Mouse (Mus musculus) forebrain, embryonic 15.5 days (tissue): ENCODE data around the gene Zfp367. TPM values are rescaled to one million over a fixed set of nuclear protein-coding genes. Genes with fewer than 3 reads are reported as not detected.
A peak's percentile ranks its signal among the peaks of the same experiment; 100 is the strongest.

Experiments used
- ATAC-seq: fragments of 200-750 bp; cut with Nextera tagmentation; replicated peaks from 2 replicates; pipeline ENCODE4 v1.8.0; 2017; ENCODE audit warnings: mild to moderate bottlenecking, moderate TSS enrichment, moderate library complexity
- H3K27ac ChIP-seq: fragments of 300-500 bp; sonication (generic); replicated peaks from 2 replicates; pipeline ENCODE4 v1.5.1; 2015; ENCODE audit warnings: mild to moderate bottlenecking, inconsistent platforms
- H3K27me3 ChIP-seq: fragments of 300-500 bp; sonication (generic); 2 replicates; pipeline ENCODE4 v1.6.1; 2015; ENCODE audit warnings: inconsistent platforms
- H3K36me3 ChIP-seq: fragments of 300-500 bp; sonication (generic); 2 replicates; pipeline ENCODE4 v1.6.1; 2015; ENCODE audit warnings: mild to moderate bottlenecking, inconsistent platforms
- H3K4me1 ChIP-seq: fragments of 300-500 bp; sonication (generic); 2 replicates; pipeline ENCODE4 v1.6.1; 2015; ENCODE audit warnings: inconsistent platforms
- H3K4me2 ChIP-seq: fragments of 300-500 bp; sonication (generic); replicated peaks from 2 replicates; pipeline ENCODE4 v1.6.1; 2015; ENCODE audit warnings: mild to moderate bottlenecking, inconsistent platforms
- H3K4me3 ChIP-seq: fragments of 300-500 bp; sonication (generic); 2 replicates; pipeline ENCODE4 v1.5.1; 2015; ENCODE audit warnings: mild to moderate bottlenecking, inconsistent platforms
- H3K9ac ChIP-seq: fragments of 300-500 bp; sonication (generic); replicated peaks from 2 replicates; pipeline ENCODE4 v1.6.1; 2015; ENCODE audit warnings: mild to moderate bottlenecking, inconsistent platforms
- H3K9me3 ChIP-seq: fragments of 300-500 bp; sonication (generic); 2 replicates; pipeline ENCODE4 v1.6.1; 2016; ENCODE audit warnings: inconsistent platforms
- whole genome bisulfite sequencing: fragments of 180-500 bp; shearing (Covaris S2); methylation state at CpG from one replicate; pipeline ENCODE4 v1.1.7; 2015; ENCODE audit warnings: mixed read lengths; 5-methylcytosine and 5-hydroxymethylcytosine counted together
- polyA plus RNA-seq: library from polyadenylated mRNA; unstranded; fragments of >200 nt; fragmentation: Nextera tagmentation; extraction: Ambion mirVana; gene quantifications from 2 replicates; pipeline ENCODE4 v1.2.1, GENCODE M21; 2015

Gene Zfp367
- polyA plus RNA-seq: 12.7 and 14.4 TPM in 2 replicates

GRCm38 (mm10) chr13:64153083-64153682 lies at the start of gene Zfp367:
Zfp367 (minus strand) TSS chr13:64153202.
- Histone ChIP-seq H3K36me3 (no peaks in the 10 kb centered on the region), H3K27me3 (no peaks in the 10 kb centered on the region), H3K4me2 (peak within 1 kb of the TSS; percentile 80), H3K4me1 (peaks cover 18% of the 10 kb centered on the region), H3K9ac (peak within 1 kb of the TSS; percentile 60), H3K9me3 (no peaks in the 10 kb centered on the region), H3K4me3 (peak within 1 kb of the TSS; percentile 58), H3K27ac (peak within 1 kb of the TSS; percentile 79)
- under 1% methylated on average over 54 of the region's 56 CpGs for WGBS
- peak; percentile 99 for ATAC-seq

GRCm38 (mm10) chr13:64200911-64201310 lies 47.9 kb upstream of the Zfp367 start:
- WGBS: 90% methylated on average over 4 of the region's 4 CpGs
- H3K9me3 ChIP-seq: no peaks in the 10 kb centered on the region
- no peak for ATAC-seq
- H3K4me2 ChIP-seq: no peak overlapping the region
- H3K4me1 ChIP-seq: no peaks in the 10 kb centered on the region
- H3K27me3 ChIP-seq: no peaks in the 10 kb centered on the region
- no peaks in the 10 kb centered on the region for H3K36me3 ChIP-seq
- H3K9ac ChIP-seq: no peak overlapping the region
- H3K4me3 ChIP-seq: no peak overlapping the region
- H3K27ac ChIP-seq: no peak overlapping the region

DNA sequence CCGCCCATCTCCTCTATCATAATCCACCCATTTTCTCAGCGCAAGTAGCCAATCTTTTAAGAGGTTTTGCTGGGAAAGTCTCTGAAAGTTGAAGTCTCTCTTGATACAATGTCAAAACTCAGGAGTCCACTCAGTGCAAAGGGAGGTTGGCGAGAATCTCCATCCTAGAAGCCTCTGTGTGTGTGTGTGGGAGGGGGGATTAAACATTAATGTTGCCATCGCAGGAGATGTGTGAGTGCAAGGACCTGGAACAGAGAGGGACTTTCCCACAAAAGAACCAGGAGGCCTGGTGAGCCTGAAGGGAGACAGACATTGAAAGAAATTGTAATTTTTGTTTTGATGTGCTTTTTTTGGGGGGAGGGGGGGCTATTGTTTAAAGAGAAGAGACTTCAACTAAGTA lies 45.3 kb upstream of the Zfp367 start:
- no peak overlapping the region for H3K27ac ChIP-seq
- no peaks in the 10 kb centered on the region for H3K9me3 ChIP-seq
- no peaks in the 10 kb centered on the region for H3K4me1 ChIP-seq
- no peaks in the 10 kb centered on the region for H3K36me3 ChIP-seq
- no peak for ATAC-seq
- no peaks in the 10 kb centered on the region for H3K27me3 ChIP-seq
- H3K4me2 ChIP-seq: no peak overlapping the region
- no peak overlapping the region for H3K4me3 ChIP-seq
- WGBS: 95% methylated on average over 4 of the region's 4 CpGs
- H3K9ac ChIP-seq: no peak overlapping the region

DNA sequence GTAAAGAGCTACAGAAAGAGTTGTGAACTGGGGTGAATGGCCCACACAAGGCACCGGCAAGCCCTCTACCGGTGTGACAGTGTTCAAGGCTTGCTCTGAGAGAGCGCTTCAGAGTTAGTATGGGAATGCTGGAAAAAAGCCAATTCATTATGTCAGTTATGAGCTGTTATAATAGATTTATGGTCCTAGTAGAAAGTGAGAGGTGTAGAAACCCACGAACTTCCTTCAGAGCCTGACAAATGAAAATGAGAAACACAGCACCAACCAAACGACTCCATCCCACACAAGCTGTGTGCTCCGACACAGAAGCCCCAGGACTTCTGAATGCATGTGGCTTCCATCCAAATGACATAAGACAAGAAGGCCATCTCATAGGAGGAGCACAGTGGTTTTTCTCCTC lies 44.9 kb upstream of the Zfp367 start:
- Histone ChIP-seq H3K9ac (no peak overlapping the region), H3K36me3 (no peaks in the 10 kb centered on the region), H3K4me3 (no peak overlapping the region), H3K4me1 (no peaks in the 10 kb centered on the region), H3K27ac (no peak overlapping the region), H3K9me3 (no peaks in the 10 kb centered on the region), H3K4me2 (no peak overlapping the region), H3K27me3 (no peaks in the 10 kb centered on the region)
- ATAC-seq: no peak
- 90% methylated on average over 6 of the region's 6 CpGs for WGBS

GRCm38 (mm10) chr13:64187065-64187464 lies 34.1 kb upstream of the Zfp367 start:
- Histone ChIP-seq H3K9me3 (no peaks in the 10 kb centered on the region), H3K4me3 (no peak overlapping the region), H3K9ac (no peak overlapping the region), H3K4me2 (no peak overlapping the region), H3K27me3 (no peaks in the 10 kb centered on the region), H3K27ac (no peak overlapping the region), H3K4me1 (no peaks in the 10 kb centered on the region), H3K36me3 (no peaks in the 10 kb centered on the region; the same call in 1 of the 2 replicates)
- ATAC-seq: no peak

DNA sequence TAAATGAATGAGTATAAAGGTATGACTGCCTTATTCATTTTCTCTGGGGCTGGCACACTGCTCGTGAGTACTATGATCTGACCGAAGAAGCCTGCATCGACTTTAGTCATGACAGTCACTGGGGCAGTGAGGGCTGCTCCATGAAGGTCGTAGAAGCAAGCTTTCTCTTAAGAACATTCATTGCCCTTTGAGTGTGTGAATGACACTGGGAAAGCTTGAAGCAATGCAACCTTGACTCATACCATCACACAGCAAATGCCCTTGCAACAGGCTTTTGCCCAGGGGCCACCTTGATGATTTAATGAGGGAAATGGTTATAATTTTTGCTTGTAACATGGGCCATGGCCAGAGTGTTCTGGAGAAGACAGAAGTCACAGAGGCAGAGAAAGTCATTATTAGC lies 33.5 kb upstream of the Zfp367 start:
- Histone ChIP-seq H3K27ac (no peak overlapping the region), H3K9me3 (no peaks in the 10 kb centered on the region), H3K36me3 (no peaks in the 10 kb centered on the region; the same call in 1 of the 2 replicates), H3K4me2 (no peak overlapping the region), H3K27me3 (no peaks in the 10 kb centered on the region), H3K9ac (no peak overlapping the region), H3K4me1 (no peaks in the 10 kb centered on the region), H3K4me3 (no peak overlapping the region)
- no peak for ATAC-seq
- 94% methylated on average over 4 of the region's 4 CpGs for WGBS

DNA sequence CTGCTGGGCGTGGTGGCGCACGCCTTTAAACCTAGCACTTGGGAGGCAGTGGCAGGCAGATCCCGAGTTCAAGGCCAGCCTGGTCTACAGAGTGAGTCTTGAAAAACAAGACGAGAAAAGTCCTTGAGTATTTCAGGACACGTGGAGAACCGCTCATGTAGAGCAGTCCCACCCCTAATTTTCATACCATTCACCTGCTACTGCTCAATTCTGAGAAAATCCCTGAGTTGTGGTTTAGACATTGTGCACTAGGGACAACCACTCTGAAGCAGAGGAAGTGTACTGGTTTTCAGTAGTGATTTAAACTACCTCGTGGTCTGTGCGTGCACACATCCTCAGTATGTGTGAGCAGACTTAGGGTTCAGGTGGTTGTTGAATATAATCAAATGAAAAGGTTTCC lies 32.6 kb upstream of the Zfp367 start:
- Histone ChIP-seq H3K4me2 (no peak overlapping the region), H3K27ac (no peak overlapping the region), H3K9me3 (no peaks in the 10 kb centered on the region), H3K4me3 (no peak overlapping the region), H3K36me3 (no peaks in the 10 kb centered on the region; the same call in 1 of the 2 replicates), H3K4me1 (no peaks in the 10 kb centered on the region), H3K9ac (no peak overlapping the region), H3K27me3 (no peaks in the 10 kb centered on the region)
- no peak for ATAC-seq
- WGBS: 92% methylated on average over 9 of the region's 9 CpGs

GRCm38 (mm10) chr13:64185176-64185575 lies 32.2 kb upstream of the Zfp367 start:
- Histone ChIP-seq H3K9ac (no peak overlapping the region), H3K4me2 (no peak overlapping the region), H3K4me1 (no peaks in the 10 kb centered on the region), H3K27me3 (no peaks in the 10 kb centered on the region), H3K4me3 (no peak overlapping the region), H3K9me3 (no peaks in the 10 kb centered on the region), H3K36me3 (no peaks in the 10 kb centered on the region; the same call in 1 of the 2 replicates), H3K27ac (no peak overlapping the region)
- no peak for ATAC-seq
- 85% methylated on average over 7 of the region's 7 CpGs for WGBS

DNA sequence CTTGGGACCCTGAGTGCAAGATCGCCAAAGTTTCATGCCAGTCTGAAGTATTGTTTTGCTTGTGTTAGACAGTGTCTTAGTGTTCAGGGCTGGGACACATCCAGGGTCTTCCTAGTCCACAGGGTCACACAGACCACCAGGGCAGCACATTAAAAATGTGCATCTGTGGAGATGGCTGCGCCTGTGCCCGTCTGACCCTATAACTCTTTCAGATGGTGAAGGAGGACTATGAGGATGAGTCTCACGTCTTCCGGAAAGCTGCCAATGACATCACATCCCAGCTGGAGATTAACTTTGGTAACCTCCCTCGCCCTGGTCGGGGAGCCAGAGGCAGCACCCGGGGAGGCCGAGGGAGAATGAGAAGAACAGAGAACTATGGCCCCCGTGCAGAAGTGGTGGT lies 31.4 kb upstream of the Zfp367 start:
- H3K27me3 ChIP-seq: no peaks in the 10 kb centered on the region
- no peak overlapping the region for H3K27ac ChIP-seq
- H3K4me3 ChIP-seq: no peak overlapping the region
- H3K4me2 ChIP-seq: no peak overlapping the region
- no peaks in the 10 kb centered on the region for H3K4me1 ChIP-seq
- no peaks in the 10 kb centered on the region; the same call in 1 of the 2 replicates for H3K36me3 ChIP-seq
- WGBS: 85% methylated on average over 10 of the region's 10 CpGs
- no peak overlapping the region for H3K9ac ChIP-seq
- H3K9me3 ChIP-seq: no peaks in the 10 kb centered on the region
- ATAC-seq: no peak

DNA sequence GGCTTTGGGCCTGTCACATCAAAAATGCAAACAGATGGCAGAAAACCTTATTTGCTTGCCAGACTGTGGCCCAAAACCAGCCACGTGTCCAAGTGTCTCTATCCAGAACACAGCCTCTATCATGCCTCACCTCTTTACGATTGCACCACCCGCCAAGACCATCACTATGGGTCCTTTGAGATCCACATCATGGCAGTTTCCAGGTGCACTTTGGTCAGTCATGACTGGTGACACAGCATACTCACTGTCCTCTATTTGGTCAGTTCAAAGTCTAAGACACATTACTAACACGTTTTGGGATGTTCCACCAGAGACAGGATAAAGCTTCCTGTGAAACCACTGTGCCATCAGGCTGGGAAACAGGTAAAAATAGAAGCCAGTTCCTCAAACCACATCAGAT lies 30.6 kb upstream of the Zfp367 start:
- WGBS: 76% methylated on average over 4 of the region's 4 CpGs
- Histone ChIP-seq H3K36me3 (no peaks in the 10 kb centered on the region; the same call in 1 of the 2 replicates), H3K4me2 (no peak overlapping the region), H3K27ac (no peak overlapping the region), H3K4me3 (no peak overlapping the region), H3K27me3 (no peaks in the 10 kb centered on the region), H3K4me1 (no peaks in the 10 kb centered on the region), H3K9me3 (no peaks in the 10 kb centered on the region), H3K9ac (no peak overlapping the region)
- no peak for ATAC-seq

DNA sequence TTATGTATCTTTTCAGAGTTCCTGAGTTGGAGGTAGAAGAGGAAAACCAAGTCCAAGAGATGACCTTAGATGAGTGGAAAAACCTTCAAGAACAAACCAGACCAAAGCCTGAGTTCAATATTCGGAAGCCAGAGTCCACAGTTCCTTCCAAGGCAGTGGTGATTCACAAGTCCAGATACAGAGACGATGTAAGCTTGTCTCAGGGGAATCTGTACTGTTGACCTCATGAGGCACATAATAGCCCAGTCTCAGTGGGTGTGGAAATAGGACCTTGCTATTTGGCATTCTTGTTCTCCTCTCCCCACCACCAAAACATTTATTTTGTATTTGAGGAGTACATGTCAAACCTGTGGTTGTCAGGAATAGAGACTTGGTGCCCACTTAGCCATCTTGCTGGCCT lies 29.1 kb upstream of the Zfp367 start:
- H3K4me2 ChIP-seq: no peak overlapping the region
- H3K4me3 ChIP-seq: no peak overlapping the region
- H3K4me1 ChIP-seq: no peaks in the 10 kb centered on the region
- 91% methylated on average over 2 of the region's 2 CpGs for WGBS
- no peaks in the 10 kb centered on the region; the same call in 1 of the 2 replicates for H3K36me3 ChIP-seq
- no peaks in the 10 kb centered on the region for H3K27me3 ChIP-seq
- H3K27ac ChIP-seq: no peak overlapping the region
- no peak overlapping the region for H3K9ac ChIP-seq
- no peaks in the 10 kb centered on the region for H3K9me3 ChIP-seq
- no peak for ATAC-seq

- H3K4me3 ChIP-seq: no peak overlapping the region
- no peaks in the 10 kb centered on the region; the same call in 1 of the 2 replicates for H3K36me3 ChIP-seq
- no peak overlapping the region for H3K4me2 ChIP-seq
- H3K4me1 ChIP-seq: no peaks in the 10 kb centered on the region
- H3K27me3 ChIP-seq: no peaks in the 10 kb centered on the region
- no peak for ATAC-seq
- H3K9me3 ChIP-seq: no peaks in the 10 kb centered on the region
- no peak overlapping the region for H3K9ac ChIP-seq
- WGBS: 88% methylated on average over 3 of the region's 3 CpGs
- H3K27ac ChIP-seq: no peak overlapping the region
These were observed 27.9 kb upstream of the Zfp367 start for GRCm38 (mm10) chr13:64180888-64181287.

DNA sequence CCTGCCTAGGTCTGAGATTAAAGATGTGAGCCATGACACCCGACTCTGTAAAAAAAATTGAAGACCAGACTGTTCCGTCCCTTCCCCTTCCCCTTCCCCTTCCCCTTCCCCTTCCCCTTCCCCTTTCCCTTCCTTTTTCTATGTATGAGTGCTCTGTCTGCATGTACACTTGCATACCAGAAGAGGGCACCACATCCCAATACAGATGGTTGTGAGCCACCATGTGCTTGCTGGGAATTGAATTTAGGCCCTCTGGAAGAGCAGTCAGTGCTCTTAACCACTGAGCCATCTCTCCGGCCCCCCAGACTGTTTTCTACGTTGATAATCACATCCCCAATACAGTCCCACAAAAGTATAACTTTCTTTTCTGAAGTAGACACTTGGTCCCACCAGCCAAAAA lies 27.3 kb upstream of the Zfp367 start:
- Histone ChIP-seq H3K4me2 (no peak overlapping the region), H3K9me3 (no peaks in the 10 kb centered on the region), H3K27me3 (no peaks in the 10 kb centered on the region), H3K4me3 (no peak overlapping the region), H3K4me1 (no peaks in the 10 kb centered on the region), H3K9ac (no peak overlapping the region), H3K36me3 (no peaks in the 10 kb centered on the region; the same call in 1 of the 2 replicates), H3K27ac (no peak overlapping the region)
- no peak for ATAC-seq
- whole genome bisulfite sequencing: 87% methylated on average over 4 of the region's 4 CpGs
